Mouse (Mus musculus) cortical plate, adult 2 months (tissue): ENCODE measurements around the gene Ckap2.

Experiments used
- CTCF ChIP-seq: fragments of 200-500 bp; IDR thresholded peaks from 2 replicates; pipeline ENCODE4 v1.5.1; 2011; ENCODE audit warnings: mild to moderate bottlenecking, control low read depth, low read length; ENCODE audit not compliant: insufficient read depth; ENCODE audit errors: extremely low read depth
- POLR2A ChIP-seq: fragments of 200-500 bp; IDR thresholded peaks from 2 replicates; pipeline ENCODE4 v1.6.1; 2011; ENCODE audit warnings: mild to moderate bottlenecking, low read length, control low read depth; ENCODE audit not compliant: insufficient read depth; ENCODE audit errors: extremely low read depth

- no peak for TF ChIP-seq POLR2A
- no peak for TF ChIP-seq CTCF
Measured at GRCm38 (mm10) chr8:22142592-22142991, 43.0 kb downstream of the Ckap2 start.
